ENCODE assay signal across 7 mouse cellular contexts in the genomic region with DNA sequence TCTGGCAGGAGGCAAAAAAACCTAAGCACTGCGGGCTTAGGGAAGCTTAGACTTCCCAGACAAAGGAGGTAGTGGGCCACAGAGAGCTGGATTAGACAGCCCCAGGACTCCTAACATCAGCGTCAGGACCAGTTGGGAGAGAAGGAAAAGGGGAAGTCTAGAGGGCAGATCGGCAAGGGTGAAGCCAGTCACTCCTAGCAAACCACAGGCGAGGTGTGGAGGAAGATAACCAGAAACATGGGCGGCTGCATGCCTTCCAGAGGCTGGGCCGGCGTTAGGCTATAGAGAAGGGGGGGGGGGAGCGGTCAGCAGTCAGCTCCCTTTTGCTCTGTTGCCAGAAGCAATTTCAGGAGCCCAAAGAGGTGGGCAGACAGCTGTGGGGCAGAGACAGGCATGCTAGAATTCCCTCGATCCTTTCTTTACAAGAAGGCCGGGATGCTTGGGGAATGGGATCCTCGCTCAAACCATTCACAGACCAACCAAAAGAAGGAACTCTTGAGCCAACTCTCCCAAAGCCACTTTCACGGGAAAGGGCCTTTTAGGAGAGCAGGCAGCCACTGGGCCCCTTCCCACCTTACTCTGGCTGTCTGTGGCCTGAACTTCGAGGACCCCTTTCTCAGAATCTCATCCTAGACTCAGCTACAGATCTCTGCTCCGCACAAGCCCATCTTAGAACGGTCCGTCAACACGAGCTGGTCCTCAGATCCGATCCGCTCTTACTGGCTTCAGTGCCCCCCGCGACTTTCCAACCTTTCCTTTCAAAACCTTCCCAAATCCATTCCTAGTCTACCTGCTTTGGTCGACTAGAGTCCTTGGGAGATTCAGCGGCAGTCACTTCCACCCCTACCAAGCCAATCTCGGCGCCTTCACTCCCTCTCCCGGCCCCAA. TPM values are rescaled to one million over a fixed set of nuclear protein-coding genes. Genes with fewer than 3 reads are reported as not detected.
A peak's percentile ranks its signal among the peaks of the same experiment; 100 is the strongest.
DNase-seq lines count a peak whose midpoint lies in the region; ATAC-seq and TF ChIP-seq lines count a peak whose summit lies in the region.

No protein-coding gene starts in this region.

- peaks cover 16% of the 10 kb centered on the region; the same call in 1 of the 2 replicates for H3K4me1 ChIP-seq in spleen, adult 2 months (ENCODE audit: control insufficient read depth, insufficient read depth, insufficient read length)
- H3K4me1 ChIP-seq in bone marrow macrophage, adult 2 months (ENCODE audit: control insufficient read depth, insufficient read depth, low read length) = peaks cover 29% of the 10 kb centered on the region
- H3K4me1 ChIP-seq in forebrain, embryonic 12.5 days = peaks cover 47% of the 10 kb centered on the region
- peaks cover 22% of the 10 kb centered on the region for H3K4me1 ChIP-seq in limb, embryonic 10.5 days

- peak overlapping the region; percentile 80 for H3K4me3 ChIP-seq in spleen, adult 2 months (ENCODE audit: extremely low read depth, insufficient read depth, insufficient read length)
- peak overlapping the region; percentile 77 for H3K4me3 ChIP-seq in bone marrow macrophage, adult 2 months (ENCODE audit: insufficient read depth, low read length)
- peak overlapping the region; percentile 95 for H3K4me3 ChIP-seq in forebrain, embryonic 12.5 days (replicated peaks)
- peak overlapping the region; percentile 76 for H3K4me3 ChIP-seq in limb, embryonic 10.5 days

- no peaks in the 10 kb centered on the region for H3K27me3 ChIP-seq in spleen, adult 2 months (ENCODE audit: control insufficient read depth, insufficient read depth, low read length)
- no peaks in the 10 kb centered on the region for H3K27me3 ChIP-seq in forebrain, embryonic 12.5 days
- H3K27me3 ChIP-seq in limb, embryonic 10.5 days (ENCODE audit: low read depth, poor library complexity, severe bottlenecking) = no peaks in the 10 kb centered on the region

- TF ChIP-seq CTCF in spleen, adult 2 months (IDR thresholded peaks at IDR 0.05; ENCODE audit: extremely low read depth, insufficient read depth, insufficient read length, insufficient replicate concordance) = no peak
- TF ChIP-seq CTCF in bone marrow macrophage, adult 2 months (IDR thresholded peaks at IDR 0.05; ENCODE audit: low read depth, low read length) = no peak

- no peak for DNase-seq in spleen, adult 2 months (ENCODE audit: low read depth in 1 of 2, low spot score in 2 of 2)
- no peak for DNase-seq in spleen, adult 12 weeks (ENCODE audit: low spot score)
- DNase-seq in limb, embryonic 10.5 days (ENCODE audit: low spot score) = peak; percentile 63
- peak; percentile 15 to 16 for DNase-seq in natural killer cell, adult 2 months (ENCODE audit: low spot score in 2 of 2)
- DNase-seq in layer of hippocampus, adult 18-20 months (ENCODE audit: low spot score in 2 of 2) = no peak

- 3% methylated on average over 25 of the region's 26 CpGs for WGBS in spleen, adult 2 months
- under 1% methylated on average over 26 of the region's 26 CpGs for WGBS in forebrain, embryonic 12.5 days
- WGBS in limb, embryonic 10.5 days = 2% methylated on average over 26 of the region's 26 CpGs

- H3K4me2 ChIP-seq in forebrain, embryonic 12.5 days = peak overlapping the region; percentile 87

- no peaks in the 10 kb centered on the region for H3K9me3 ChIP-seq in forebrain, embryonic 12.5 days
- H3K9me3 ChIP-seq in limb, embryonic 10.5 days (replicated peaks) = no peaks in the 10 kb centered on the region

- 0 out of 2 replicates have a peak, but pooled peaks have one; percentile 4 for ATAC-seq in forebrain, embryonic 12.5 days (ENCODE audit: low FRiP score)

- no peak for TF ChIP-seq POLR2A in spleen, adult 2 months (IDR thresholded peaks at IDR 0.05; ENCODE audit: low read depth, low read length)
- no peak for TF ChIP-seq POLR2A in bone marrow macrophage, adult 2 months (IDR thresholded peaks at IDR 0.05; ENCODE audit: borderline replicate concordance, low read depth, low read length)

- H3K36me3 ChIP-seq in spleen, adult 2 months (ENCODE audit: control insufficient read depth, insufficient read depth, low read length) = no peaks in the 10 kb centered on the region
- H3K36me3 ChIP-seq in forebrain, embryonic 12.5 days (replicated peaks) = peaks cover 4% of the 10 kb centered on the region
- H3K36me3 ChIP-seq in limb, embryonic 10.5 days = peaks cover 30% of the 10 kb centered on the region

- peak overlapping the region; percentile 83 for H3K27ac ChIP-seq in spleen, adult 2 months (ENCODE audit: insufficient read depth, low read length)
- H3K27ac ChIP-seq in bone marrow macrophage, adult 2 months (ENCODE audit: insufficient read depth, low read depth, low read length) = peak overlapping the region; percentile 24
- peak overlapping the region; percentile 92 for H3K27ac ChIP-seq in forebrain, embryonic 12.5 days
- peak overlapping the region; percentile 91 for H3K27ac ChIP-seq in limb, embryonic 10.5 days

- H3K9ac ChIP-seq in forebrain, embryonic 12.5 days = peak overlapping the region; percentile 98

RNA-seq across cellular contexts. Expression of a gene that starts 0.8 kb away (rescaled TPM):
- 58.1 and 72.8 TPM in 2 replicates for polyA plus RNA-seq in spleen, adult 2 months (2012; rRNA removed)
- 16.8 and 18.2 TPM in 2 replicates for polyA plus RNA-seq in bone marrow macrophage, adult 2 months (2012; ENCODE audit: insufficient read depth, insufficient read length, missing spikeins)
- 70.5 and 73.4 TPM in 2 replicates for polyA plus RNA-seq in forebrain, embryonic 12.5 days (2016; fragmentation: Nextera tagmentation; extraction: Ambion mirVana)
- polyA plus RNA-seq in limb, embryonic 10.5 days (2016; fragmentation: Nextera tagmentation; extraction: Ambion mirVana) = 40.5 and 42.6 TPM in 2 replicates
- 10 to 100 TPM; 38.0 to 43.9 TPM for total RNA-seq in layer of hippocampus, adult 18-20 months (2021)

RNA-seq across cellular contexts. Expression of a gene that starts 57.9 kb away (rescaled TPM):
- 46.3 and 59.2 TPM in 2 replicates for polyA plus RNA-seq in spleen, adult 2 months (2012; rRNA removed)
- 0.51 and 0.64 TPM in 2 replicates for polyA plus RNA-seq in bone marrow macrophage, adult 2 months (2012; ENCODE audit: insufficient read depth, insufficient read length, missing spikeins)
- 16.0 and 17.9 TPM in 2 replicates for polyA plus RNA-seq in forebrain, embryonic 12.5 days (2016; fragmentation: Nextera tagmentation; extraction: Ambion mirVana)
- 7.1 and 8.3 TPM in 2 replicates for polyA plus RNA-seq in limb, embryonic 10.5 days (2016; fragmentation: Nextera tagmentation; extraction: Ambion mirVana)
- total RNA-seq in layer of hippocampus, adult 18-20 months (2021) = 10 to 100 TPM; 46.3 to 48.5 TPM

Comparison
In these comparisons a context has a peak if more than half of its experiments do, and no peak if none do; other contexts are left out.
1. DNase-seq: peak in limb, embryonic 10.5 days (single experiment) and natural killer cell, adult 2 months (2 of 2); none in spleen, adult 2 months (0 of 2), spleen, adult 12 weeks (single experiment) and layer of hippocampus, adult 18-20 months (0 of 2).
2. H3K27ac ChIP-seq: peak in every context shown above with its lines; median percentile 92 in forebrain, embryonic 12.5 days; 91 in limb, embryonic 10.5 days; 83 in spleen, adult 2 months; 24 in bone marrow macrophage, adult 2 months.
3. Peak in every context shown above with its lines, with median percentiles within 50 percentile points of each other: H3K4me3 ChIP-seq.